Mouse (Mus musculus): ENCODE measurements around the gene Cachd1. TPM values are rescaled to one million over a fixed set of nuclear protein-coding genes. Genes with fewer than 3 reads are reported as not detected.
A peak's percentile ranks its signal among the peaks of the same experiment; 100 is the strongest.

The Cachd1 gene
- polyA plus RNA-seq, 1 experiment = 10.3 TPM

DNA sequence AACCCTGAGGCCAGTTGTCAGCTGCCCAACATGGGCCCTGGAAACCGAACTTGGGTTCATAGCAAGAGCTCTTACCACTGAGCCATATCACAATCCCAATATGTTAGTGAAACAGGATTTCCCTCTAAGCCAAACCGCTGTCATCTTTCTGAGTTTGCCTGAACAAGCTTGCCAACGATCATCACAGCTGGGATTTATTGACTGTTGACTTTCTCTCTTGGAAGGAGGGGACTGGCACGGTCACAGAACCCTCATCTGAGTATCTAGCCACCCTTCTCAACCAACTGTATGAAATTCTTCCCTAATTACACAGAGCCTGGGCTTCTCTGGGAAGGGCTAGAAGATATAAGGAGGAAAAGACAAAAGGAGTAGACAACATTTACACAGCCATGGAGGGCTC, 270.1 kb downstream of the Cachd1 start:
- TF ChIP-seq CTCF (IDR thresholded peaks at IDR 0.05; ENCODE audit: control insufficient read depth, insufficient read depth, low read length) (no peak), POLR2A (IDR thresholded peaks at IDR 0.05; ENCODE audit: borderline replicate concordance, control insufficient read depth, low read depth, low read length) (no peak)
- 64% methylated on average over 4 of the region's 4 CpGs for WGBS
- H3K27ac ChIP-seq (ENCODE audit: control insufficient read depth, insufficient read depth, low read depth, low read length, poor library complexity) = no peak overlapping the region
- no peak overlapping the region for H3K4me3 ChIP-seq (replicated peaks; ENCODE audit: control insufficient read depth, low read depth, low read length)
- no peaks in the 10 kb centered on the region for H3K4me1 ChIP-seq (ENCODE audit: control insufficient read depth, insufficient read depth, low read length)

GRCm38 (mm10) chr4:101062146-101062545, 285.7 kb downstream of the Cachd1 start:
- H3K4me3 ChIP-seq (replicated peaks; ENCODE audit: control insufficient read depth, low read depth, low read length) = no peak overlapping the region
- H3K27ac ChIP-seq (ENCODE audit: control insufficient read depth, insufficient read depth, low read depth, low read length, poor library complexity) = no peak overlapping the region
- WGBS = 55% methylated on average over 2 of the region's 2 CpGs
- H3K4me1 ChIP-seq (ENCODE audit: control insufficient read depth, insufficient read depth, low read length) = no peaks in the 10 kb centered on the region
- TF ChIP-seq CTCF (IDR thresholded peaks at IDR 0.05; ENCODE audit: control insufficient read depth, insufficient read depth, low read length) (no peak), POLR2A (IDR thresholded peaks at IDR 0.05; ENCODE audit: borderline replicate concordance, control insufficient read depth, low read depth, low read length) (no peak)

- Histone ChIP-seq H3K4me3 (replicated peaks; ENCODE audit: control insufficient read depth, low read depth, low read length) (no peak overlapping the region), H3K4me1 (ENCODE audit: control insufficient read depth, insufficient read depth, low read length) (no peaks in the 10 kb centered on the region), H3K27ac (ENCODE audit: control insufficient read depth, insufficient read depth, low read depth, low read length, poor library complexity) (no peak overlapping the region)
- WGBS = 67% methylated on average over 5 of the region's 5 CpGs
- no peak for TF ChIP-seq POLR2A (IDR thresholded peaks at IDR 0.05; ENCODE audit: borderline replicate concordance, control insufficient read depth, low read depth, low read length)
- TF ChIP-seq CTCF (IDR thresholded peaks at IDR 0.05; ENCODE audit: control insufficient read depth, insufficient read depth, low read length) = no peak
Measured at GRCm38 (mm10) chr4:101066401-101066800, 289.9 kb downstream of the Cachd1 start.

- Histone ChIP-seq H3K4me1 (ENCODE audit: control insufficient read depth, insufficient read depth, low read length) (no peaks in the 10 kb centered on the region), H3K4me3 (replicated peaks; ENCODE audit: control insufficient read depth, low read depth, low read length) (peak within 1 kb of the TSS; percentile 24), H3K27ac (ENCODE audit: control insufficient read depth, insufficient read depth, low read depth, low read length, poor library complexity) (no peak within 1 kb of the TSS)
- TF ChIP-seq POLR2A (IDR thresholded peaks at IDR 0.05; ENCODE audit: borderline replicate concordance, control insufficient read depth, low read depth, low read length) (no peak), CTCF (IDR thresholded peaks at IDR 0.05; ENCODE audit: control insufficient read depth, insufficient read depth, low read length) (no peak)
- WGBS = 5% methylated on average over 53 of the region's 54 CpGs
Measured at GRCm38 (mm10) chr4:101068786-101069153, 292.3 kb downstream of the Cachd1 start, which contains the start of gene Raver2. Raver2 (plus strand) TSS chr4:101068983.

DNA sequence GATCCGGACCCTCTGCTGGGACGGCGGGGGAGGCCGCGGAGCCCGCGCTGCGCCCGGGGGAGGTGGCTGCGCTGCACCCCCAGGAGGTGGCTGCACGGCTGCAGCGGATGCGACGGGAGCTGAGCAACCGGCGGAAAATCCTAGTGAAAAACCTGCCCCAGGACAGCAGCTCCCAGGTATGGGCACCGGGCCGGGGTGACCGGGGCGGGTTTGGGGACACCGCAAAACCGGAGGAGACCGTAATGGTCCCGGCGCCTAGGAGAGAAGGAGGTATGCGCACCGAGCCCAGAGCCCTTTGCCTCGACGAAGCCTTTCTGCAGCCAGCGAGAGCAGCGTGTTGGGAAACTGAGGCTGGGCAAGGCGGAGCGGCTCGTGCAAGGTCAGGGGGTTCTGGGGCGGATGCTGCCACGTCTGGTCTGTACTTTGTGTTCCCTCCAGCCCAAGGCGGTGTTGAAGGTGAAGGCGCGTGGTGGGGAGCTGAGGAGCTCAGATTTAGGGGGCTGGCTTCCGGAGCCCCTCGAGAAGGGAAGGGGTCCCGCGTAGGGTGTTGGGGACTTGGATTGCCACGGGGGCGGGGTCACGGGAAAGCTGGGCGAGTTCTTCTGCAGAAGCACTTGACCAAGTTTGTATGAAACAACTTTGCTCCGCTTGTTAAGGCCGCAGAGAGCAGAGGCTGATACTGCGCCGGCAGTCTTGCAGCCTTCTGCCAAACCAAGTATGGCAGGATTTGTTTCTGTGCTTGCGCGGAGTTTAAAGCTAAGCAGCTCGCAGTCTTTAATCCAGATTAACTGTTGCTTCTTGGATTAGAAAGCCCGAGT, 292.9 kb downstream of the Cachd1 start:
- peak overlapping the region; percentile 24 for H3K4me3 ChIP-seq (replicated peaks; ENCODE audit: control insufficient read depth, low read depth, low read length)
- 2% methylated on average over 55 of the region's 55 CpGs for WGBS

GRCm38 (mm10) chr4:101071570-101071969, 295.1 kb downstream of the Cachd1 start:
- Histone ChIP-seq H3K27ac (ENCODE audit: control insufficient read depth, insufficient read depth, low read depth, low read length, poor library complexity) (no peak overlapping the region), H3K4me3 (replicated peaks; ENCODE audit: control insufficient read depth, low read depth, low read length) (no peak overlapping the region), H3K4me1 (ENCODE audit: control insufficient read depth, insufficient read depth, low read length) (no peaks in the 10 kb centered on the region)
- no peak for TF ChIP-seq POLR2A (IDR thresholded peaks at IDR 0.05; ENCODE audit: borderline replicate concordance, control insufficient read depth, low read depth, low read length)
- no peak for TF ChIP-seq CTCF (IDR thresholded peaks at IDR 0.05; ENCODE audit: control insufficient read depth, insufficient read depth, low read length)
- 48% methylated on average over 4 of the region's 4 CpGs for WGBS

More for the DNA sequence above, 292.9 kb downstream of the Cachd1 start:
- H3K4me1 ChIP-seq (ENCODE audit: control insufficient read depth, insufficient read depth, low read length) = no peaks in the 10 kb centered on the region
- no peak overlapping the region for H3K27ac ChIP-seq (ENCODE audit: control insufficient read depth, insufficient read depth, low read depth, low read length, poor library complexity)
- TF ChIP-seq CTCF (IDR thresholded peaks at IDR 0.05; ENCODE audit: control insufficient read depth, insufficient read depth, low read length) = no peak
- no peak for TF ChIP-seq POLR2A (IDR thresholded peaks at IDR 0.05; ENCODE audit: borderline replicate concordance, control insufficient read depth, low read depth, low read length)

DNA sequence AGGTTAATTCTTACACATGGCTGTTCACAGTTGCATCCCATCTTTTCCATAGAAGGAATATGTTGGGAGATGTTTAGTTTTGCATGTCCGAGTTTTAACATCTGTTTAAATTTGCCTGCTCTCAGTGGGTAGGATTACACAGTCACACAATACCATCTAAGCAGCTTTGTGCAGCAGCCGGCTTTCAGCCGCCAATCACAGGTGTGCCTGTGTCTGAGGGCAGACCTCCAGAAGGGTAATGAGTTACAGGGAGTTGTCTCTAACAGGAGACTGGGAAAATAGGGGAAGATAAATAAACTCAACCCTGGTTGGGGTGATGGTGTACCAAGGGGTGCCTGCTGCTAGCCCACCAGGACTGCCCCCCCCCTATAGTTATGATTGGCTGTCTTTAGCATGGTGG, 299.9 kb downstream of the Cachd1 start:
- Histone ChIP-seq H3K4me3 (replicated peaks; ENCODE audit: control insufficient read depth, low read depth, low read length) (no peak overlapping the region), H3K27ac (ENCODE audit: control insufficient read depth, insufficient read depth, low read depth, low read length, poor library complexity) (no peak overlapping the region), H3K4me1 (ENCODE audit: control insufficient read depth, insufficient read depth, low read length) (no peaks in the 10 kb centered on the region)
- TF ChIP-seq POLR2A (IDR thresholded peaks at IDR 0.05; ENCODE audit: borderline replicate concordance, control insufficient read depth, low read depth, low read length) = no peak
- no peak for TF ChIP-seq CTCF (IDR thresholded peaks at IDR 0.05; ENCODE audit: control insufficient read depth, insufficient read depth, low read length)
- WGBS = 81% methylated on average over 3 of the region's 3 CpGs

Other genes with a start within 250 kb of the Cachd1 start
- not detected in 2 replicates for gene Gm10577, start 244.0 kb downstream of the Cachd1 start, polyA plus RNA-seq (2011; ENCODE audit: insufficient read depth, insufficient read length, low replicate concordance, missing spikeins)